Mouse (Mus musculus): Measurements from ENCODE around the gene Lrrc1. TPM values are rescaled to one million over a fixed set of nuclear protein-coding genes. Genes with fewer than 3 reads are reported as not detected.

Lrrc1 gene
- polyA plus RNA-seq, 1 experiment from 2014 or later = 5.0 TPM

GRCm38 (mm10) chr9:77420200-77420585 lies 124.5 kb downstream of the Lrrc1 start:
- DNase-seq (ENCODE audit: low spot score, missing footprints) (no peak), ATAC-seq (ENCODE audit: low FRiP score) (no peak)
- H3K4me1 ChIP-seq (ENCODE audit: control insufficient read depth, insufficient read depth, low read length) = no peaks in the 10 kb centered on the region
- no peaks in the 10 kb centered on the region for H3K9me3 ChIP-seq (ENCODE audit: control insufficient read depth, low read length)
- WGBS = 96% methylated on average over 4 of the region's 4 CpGs
- no peak overlapping the region for H3K27ac ChIP-seq (ENCODE audit: low read depth, low read length)
- H3K27me3 ChIP-seq (ENCODE audit: control insufficient read depth, insufficient read depth, low read length) = no peaks in the 10 kb centered on the region
- no peak overlapping the region for H3K4me3 ChIP-seq (ENCODE audit: low read depth, low read length)
- no peak overlapping the region for H3K9ac ChIP-seq (ENCODE audit: low read length)
- no peaks in the 10 kb centered on the region for H3K36me3 ChIP-seq (ENCODE audit: control insufficient read depth, insufficient read depth, low read length)
- no peak overlapping the region for H3K4me2 ChIP-seq

GRCm38 (mm10) chr9:77419501-77420199 lies 125.0 kb downstream of the Lrrc1 start:
- H3K36me3 ChIP-seq (ENCODE audit: control insufficient read depth, insufficient read depth, low read length) = no peaks in the 10 kb centered on the region
- DNase-seq (ENCODE audit: low spot score, missing footprints) (peak; percentile 35), ATAC-seq (ENCODE audit: low FRiP score) (no peak)
- no peaks in the 10 kb centered on the region for H3K9me3 ChIP-seq (ENCODE audit: control insufficient read depth, low read length)
- H3K4me3 ChIP-seq (ENCODE audit: low read depth, low read length) = no peak overlapping the region
- H3K9ac ChIP-seq (ENCODE audit: low read length) = no peak overlapping the region
- H3K4me1 ChIP-seq (ENCODE audit: control insufficient read depth, insufficient read depth, low read length) = no peaks in the 10 kb centered on the region
- H3K27me3 ChIP-seq (ENCODE audit: control insufficient read depth, insufficient read depth, low read length) = no peaks in the 10 kb centered on the region
- no peak overlapping the region for H3K4me2 ChIP-seq
- no peak overlapping the region for H3K27ac ChIP-seq (ENCODE audit: low read depth, low read length)
- WGBS = 87% methylated on average over 9 of the region's 9 CpGs

GRCm38 (mm10) chr9:77418800-77419199 lies 125.9 kb downstream of the Lrrc1 start:
- DNase-seq (ENCODE audit: low spot score, missing footprints) (peak; percentile 51), ATAC-seq (ENCODE audit: low FRiP score) (no peak)
- Histone ChIP-seq H3K27me3 (ENCODE audit: control insufficient read depth, insufficient read depth, low read length) (no peaks in the 10 kb centered on the region), H3K4me3 (ENCODE audit: low read depth, low read length) (no peak overlapping the region), H3K9me3 (ENCODE audit: control insufficient read depth, low read length) (no peaks in the 10 kb centered on the region), H3K4me2 (no peak overlapping the region), H3K4me1 (ENCODE audit: control insufficient read depth, insufficient read depth, low read length) (no peaks in the 10 kb centered on the region), H3K27ac (ENCODE audit: low read depth, low read length) (no peak overlapping the region), H3K9ac (ENCODE audit: low read length) (no peak overlapping the region), H3K36me3 (ENCODE audit: control insufficient read depth, insufficient read depth, low read length) (no peaks in the 10 kb centered on the region)
- WGBS = 96% methylated on average over 2 of the region's 2 CpGs

- Histone ChIP-seq H3K9me3 (ENCODE audit: control insufficient read depth, low read length) (no peaks in the 10 kb centered on the region), H3K4me1 (ENCODE audit: control insufficient read depth, insufficient read depth, low read length) (no peaks in the 10 kb centered on the region), H3K4me3 (ENCODE audit: low read depth, low read length) (no peak overlapping the region), H3K36me3 (ENCODE audit: control insufficient read depth, insufficient read depth, low read length) (no peaks in the 10 kb centered on the region), H3K9ac (ENCODE audit: low read length) (no peak overlapping the region), H3K27me3 (ENCODE audit: control insufficient read depth, insufficient read depth, low read length) (no peaks in the 10 kb centered on the region), H3K27ac (ENCODE audit: low read depth, low read length) (no peak overlapping the region), H3K4me2 (no peak overlapping the region)
- DNase-seq (ENCODE audit: low spot score, missing footprints) (peak; percentile 74), ATAC-seq (ENCODE audit: low FRiP score) (no peak)
- 89% methylated on average over 4 of the region's 4 CpGs for WGBS
These were observed 128.2 kb downstream of the Lrrc1 start for GRCm38 (mm10) chr9:77416486-77416885.

- Histone ChIP-seq H3K36me3 (ENCODE audit: control insufficient read depth, insufficient read depth, low read length) (no peaks in the 10 kb centered on the region), H3K9me3 (ENCODE audit: control insufficient read depth, low read length) (no peaks in the 10 kb centered on the region), H3K4me3 (ENCODE audit: low read depth, low read length) (no peak overlapping the region), H3K9ac (ENCODE audit: low read length) (no peak overlapping the region), H3K27ac (ENCODE audit: low read depth, low read length) (no peak overlapping the region), H3K27me3 (ENCODE audit: control insufficient read depth, insufficient read depth, low read length) (no peaks in the 10 kb centered on the region), H3K4me1 (ENCODE audit: control insufficient read depth, insufficient read depth, low read length) (no peaks in the 10 kb centered on the region), H3K4me2 (no peak overlapping the region)
- DNase-seq (ENCODE audit: low spot score, missing footprints) (peak; percentile 4), ATAC-seq (ENCODE audit: low FRiP score) (no peak)
- 97% methylated on average over 7 of the region's 7 CpGs for WGBS
These were observed 128.7 kb downstream of the Lrrc1 start for GRCm38 (mm10) chr9:77416002-77416401.

- Histone ChIP-seq H3K27ac (ENCODE audit: low read depth, low read length) (no peak overlapping the region), H3K27me3 (ENCODE audit: control insufficient read depth, insufficient read depth, low read length) (no peaks in the 10 kb centered on the region), H3K4me1 (ENCODE audit: control insufficient read depth, insufficient read depth, low read length) (peaks cover 6% of the 10 kb centered on the region), H3K36me3 (ENCODE audit: control insufficient read depth, insufficient read depth, low read length) (no peaks in the 10 kb centered on the region), H3K9ac (ENCODE audit: low read length) (no peak overlapping the region), H3K9me3 (ENCODE audit: control insufficient read depth, low read length) (no peaks in the 10 kb centered on the region), H3K4me3 (ENCODE audit: low read depth, low read length) (no peak overlapping the region), H3K4me2 (no peak overlapping the region)
- ATAC-seq (ENCODE audit: low FRiP score) (no peak), DNase-seq (ENCODE audit: low spot score, missing footprints) (peak; percentile 61)
- 78% methylated on average over 3 of the region's 3 CpGs for WGBS
These were observed 132.7 kb downstream of the Lrrc1 start for GRCm38 (mm10) chr9:77411830-77412425.

GRCm38 (mm10) chr9:77410968-77411367 lies 133.7 kb downstream of the Lrrc1 start:
- Histone ChIP-seq H3K9me3 (ENCODE audit: control insufficient read depth, low read length) (no peaks in the 10 kb centered on the region), H3K4me1 (ENCODE audit: control insufficient read depth, insufficient read depth, low read length) (peaks cover 6% of the 10 kb centered on the region), H3K4me2 (no peak overlapping the region), H3K27ac (ENCODE audit: low read depth, low read length) (no peak overlapping the region), H3K27me3 (ENCODE audit: control insufficient read depth, insufficient read depth, low read length) (no peaks in the 10 kb centered on the region), H3K9ac (ENCODE audit: low read length) (no peak overlapping the region), H3K4me3 (ENCODE audit: low read depth, low read length) (no peak overlapping the region), H3K36me3 (ENCODE audit: control insufficient read depth, insufficient read depth, low read length) (no peaks in the 10 kb centered on the region)
- ATAC-seq (ENCODE audit: low FRiP score) = no peak
- no peak for DNase-seq (ENCODE audit: low spot score, missing footprints)
- 72% methylated on average over 4 of the region's 4 CpGs for WGBS

GRCm38 (mm10) chr9:77410524-77410923 lies 134.1 kb downstream of the Lrrc1 start:
- ATAC-seq (ENCODE audit: low FRiP score) (no peak), DNase-seq (ENCODE audit: low spot score, missing footprints) (peak; percentile 69)
- H3K36me3 ChIP-seq (ENCODE audit: control insufficient read depth, insufficient read depth, low read length) = no peaks in the 10 kb centered on the region
- H3K4me3 ChIP-seq (ENCODE audit: low read depth, low read length) = no peak overlapping the region
- H3K4me1 ChIP-seq (ENCODE audit: control insufficient read depth, insufficient read depth, low read length) = peaks cover 6% of the 10 kb centered on the region
- no peak overlapping the region for H3K4me2 ChIP-seq
- no peak overlapping the region for H3K9ac ChIP-seq (ENCODE audit: low read length)
- no peaks in the 10 kb centered on the region for H3K9me3 ChIP-seq (ENCODE audit: control insufficient read depth, low read length)
- no peaks in the 10 kb centered on the region for H3K27me3 ChIP-seq (ENCODE audit: control insufficient read depth, insufficient read depth, low read length)
- H3K27ac ChIP-seq (ENCODE audit: low read depth, low read length) = no peak overlapping the region
- 85% methylated on average over 7 of the region's 7 CpGs for WGBS

- Histone ChIP-seq H3K9ac (ENCODE audit: low read length) (no peak overlapping the region), H3K4me1 (ENCODE audit: control insufficient read depth, insufficient read depth, low read length) (peaks cover 6% of the 10 kb centered on the region), H3K27me3 (ENCODE audit: control insufficient read depth, insufficient read depth, low read length) (no peaks in the 10 kb centered on the region), H3K27ac (ENCODE audit: low read depth, low read length) (no peak overlapping the region), H3K4me2 (no peak overlapping the region), H3K36me3 (ENCODE audit: control insufficient read depth, insufficient read depth, low read length) (no peaks in the 10 kb centered on the region), H3K4me3 (ENCODE audit: low read depth, low read length) (no peak overlapping the region), H3K9me3 (ENCODE audit: control insufficient read depth, low read length) (no peaks in the 10 kb centered on the region)
- 24% methylated on average over 6 of the region's 6 CpGs for WGBS
- DNase-seq (ENCODE audit: low spot score, missing footprints) = peak; percentile 83
- ATAC-seq (ENCODE audit: low FRiP score) = 0 out of 2 replicates have a peak, but pooled peaks have one; percentile 22
These were observed 136.5 kb downstream of the Lrrc1 start for GRCm38 (mm10) chr9:77408053-77408603.

Measured in midbrain, embryonic 11.5 days (tissue).